Mouse (Mus musculus) cerebellum, postnatal 36 days (tissue): ENCODE data around the gene Unc119b.
A peak's percentile ranks its signal among the peaks of the same experiment; 100 is the strongest.
"Not testable (repeated sequence)": the region's sequence is repeated elsewhere in the genome, so short reads cannot be mapped to it uniquely, and the experiment has no call there.

Experiments used
- DNase-seq, 2 experiments: peaks; one replicate each; pipeline ENCODE4 v3.0.0; 2021 to 2022; ENCODE audit warnings: mixed read lengths in 2 of 2

Gene Unc119b

DNA sequence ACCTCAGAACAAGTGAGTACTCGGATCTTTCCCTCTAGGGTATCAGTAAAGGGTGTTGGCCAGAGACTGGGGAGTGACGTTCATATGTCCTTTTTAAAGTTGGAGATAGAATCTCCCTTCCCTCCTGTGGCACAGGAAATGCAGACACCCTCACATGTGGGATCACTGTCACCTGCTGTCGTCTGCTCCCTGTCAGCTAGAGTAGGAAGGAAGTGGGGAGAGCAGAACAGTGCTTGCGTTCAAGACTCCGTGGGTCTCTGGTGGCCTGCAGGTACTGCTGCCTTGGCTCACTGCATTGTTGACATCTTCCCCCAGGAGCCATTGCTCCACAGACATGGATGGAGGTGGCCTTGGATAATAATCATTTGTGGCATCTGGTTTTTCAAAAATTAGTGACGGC, 51.3 kb downstream of the Unc119b start:
- DNase-seq = no peak

DNA sequence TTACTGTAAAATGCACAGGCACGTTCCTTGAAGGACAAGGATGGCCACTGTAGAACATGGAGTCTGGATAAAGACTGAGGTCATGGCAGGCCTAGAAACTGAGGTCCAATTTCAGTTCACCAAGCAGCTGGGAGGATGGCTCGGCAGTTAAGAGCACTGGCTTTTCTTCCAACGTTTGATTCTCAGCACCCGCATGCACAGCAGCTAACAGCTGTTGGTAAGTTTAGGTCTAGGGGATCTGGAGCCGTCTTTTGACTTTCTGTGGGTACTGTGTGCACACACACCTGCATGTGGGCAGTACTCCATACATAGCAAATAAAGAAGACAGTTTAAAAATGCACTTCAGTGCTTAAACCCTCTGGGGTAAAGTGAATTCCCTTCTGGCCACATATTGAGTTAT, 53.1 kb downstream of the Unc119b start:
- DNase-seq = no peak

DNA sequence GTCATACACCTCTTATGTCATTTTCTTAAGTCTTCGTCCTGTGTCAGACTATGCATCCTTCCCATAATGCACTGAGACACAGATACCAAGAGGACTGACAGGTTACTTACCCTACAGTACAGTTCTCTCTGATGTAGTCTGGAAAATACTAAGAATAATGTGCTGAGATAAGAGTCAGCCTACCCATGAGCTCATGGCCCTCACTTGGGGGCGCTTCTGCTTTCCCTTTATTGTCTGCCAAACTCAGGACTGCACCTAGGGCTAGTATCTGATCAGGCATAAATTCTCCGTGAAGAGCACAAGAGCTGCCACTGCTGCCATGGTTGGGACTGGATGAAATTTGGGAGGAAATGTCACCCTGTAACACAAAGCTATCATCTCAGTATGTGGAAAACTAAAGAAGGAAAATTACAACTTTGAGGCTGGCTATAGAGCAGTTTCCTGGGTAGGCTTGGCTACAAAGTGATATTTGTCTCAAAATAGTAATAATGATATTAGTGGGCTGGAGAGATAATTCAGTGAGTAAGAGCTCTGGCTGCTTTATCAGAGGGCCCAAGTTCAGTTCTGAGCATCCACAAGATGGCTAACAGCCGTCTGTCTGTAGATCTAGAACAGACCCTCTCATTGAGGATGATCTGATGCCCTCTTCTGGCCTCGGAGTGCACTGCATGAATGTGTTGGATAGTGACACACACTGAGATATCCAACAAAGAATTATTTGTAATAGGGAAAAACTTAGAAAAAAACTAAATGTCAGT, 58.5 kb downstream of the Unc119b start:
- peak; percentile 69 to 73 for DNase-seq

DNA sequence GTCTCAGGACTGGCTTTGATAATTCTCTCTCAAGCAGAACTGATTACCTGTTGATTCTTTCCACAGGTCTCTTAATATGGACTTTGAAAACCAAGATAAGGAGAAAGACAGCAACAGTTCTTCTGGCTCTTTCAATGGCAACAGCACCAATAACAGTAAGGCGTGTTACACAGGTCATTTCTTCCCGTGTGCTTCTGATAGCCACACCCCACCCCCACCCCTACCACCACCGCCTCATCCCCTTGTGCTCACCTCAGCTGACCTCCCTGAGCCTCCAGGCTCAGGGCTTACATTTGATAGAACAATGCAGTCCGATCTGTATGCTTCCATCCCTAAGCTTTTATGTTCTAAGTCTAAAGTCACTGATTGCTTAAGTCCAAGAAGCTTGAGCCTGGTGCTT, 60.0 kb downstream of the Unc119b start:
- no peak for DNase-seq

DNA sequence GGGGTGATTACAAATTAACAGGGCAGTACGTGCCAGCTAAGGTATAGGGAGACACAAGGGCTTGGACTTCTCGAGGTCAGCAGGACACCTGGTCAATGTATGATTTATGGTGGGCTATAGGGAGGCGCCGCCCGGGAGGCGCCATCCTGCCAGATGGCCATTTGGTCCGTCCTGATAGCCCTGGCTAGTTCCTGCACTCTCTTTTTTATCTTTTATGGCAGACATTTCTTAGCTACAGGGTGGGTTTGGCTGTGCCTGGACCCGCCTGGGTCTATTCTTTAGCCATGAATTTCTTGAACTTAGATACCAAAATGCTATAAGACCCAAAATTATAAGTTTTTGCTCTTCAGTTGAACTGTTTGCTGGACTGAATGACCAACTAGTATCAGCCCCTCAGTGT, 61.5 kb downstream of the Unc119b start:
- DNase-seq = not testable (repeated sequence)
